Mouse (Mus musculus) forebrain, embryonic 11.5 days (tissue): ENCODE data around the gene P4hb. TPM values are rescaled to one million over a fixed set of nuclear protein-coding genes. Genes with fewer than 3 reads are reported as not detected.

Experiments used
- polyA plus RNA-seq: library from polyadenylated mRNA; unstranded; fragments of >200 nt; fragmentation: Nextera tagmentation; extraction: Ambion mirVana; gene quantifications from 2 replicates; pipeline ENCODE4 v1.2.1, GENCODE M21; 2014

Gene P4hb
- polyA plus RNA-seq, 1 experiment from 2014 or later: 439 TPM

Other genes with a start within 250 kb of the P4hb start
- 2,808 and 3,088 TPM in 2 replicates for gene Actg1, start 224.7 kb downstream of the P4hb start, polyA plus RNA-seq
- 1.0 TPM in 1 of 2 replicates, not detected in the other for gene Fscn2, start 211.7 kb downstream of the P4hb start, polyA plus RNA-seq
- gene Faap100, start 194.5 kb downstream of the P4hb start, polyA plus RNA-seq: 33.8 and 39.8 TPM in 2 replicates
- gene Nploc4, start 135.5 kb downstream of the P4hb start, polyA plus RNA-seq: 52.4 and 56.4 TPM in 2 replicates
- gene Tspan10, start 130.6 kb downstream of the P4hb start, polyA plus RNA-seq: 0.19 TPM in 1 of 2 replicates, not detected in the other
- 0.21 and 0.59 TPM in 2 replicates for gene Pde6g, start 119.8 kb downstream of the P4hb start, polyA plus RNA-seq
- 11.3 and 11.6 TPM in 2 replicates for gene Oxld1, start 115.2 kb downstream of the P4hb start, polyA plus RNA-seq
- 30.3 and 33.8 TPM in 2 replicates for gene Ccdc137, start 115.1 kb downstream of the P4hb start, polyA plus RNA-seq
- 50.1 and 54.2 TPM in 2 replicates for gene Arl16, start 105.6 kb downstream of the P4hb start, polyA plus RNA-seq
- gene Mrpl12, start 88.6 kb downstream of the P4hb start, polyA plus RNA-seq: 152 and 160 TPM in 2 replicates
- gene Slc25a10, start 81.4 kb downstream of the P4hb start, polyA plus RNA-seq: 50.9 and 57.5 TPM in 2 replicates
- gene Gcgr, start 42.6 kb downstream of the P4hb start, polyA plus RNA-seq: 0.35 TPM in 1 of 2 replicates, not detected in the other
- 213 and 247 TPM in 2 replicates for gene Mcrip1, start 23.5 kb downstream of the P4hb start, polyA plus RNA-seq
- gene Ppp1r27, start 22.1 kb downstream of the P4hb start, polyA plus RNA-seq: not detected in 2 replicates
- 621 and 667 TPM in 2 replicates for gene Arhgdia, start 8.4 kb upstream of the P4hb start, polyA plus RNA-seq
- 808 and 816 TPM in 2 replicates for gene Alyref, start 25.1 kb upstream of the P4hb start, polyA plus RNA-seq
- 200 and 217 TPM in 2 replicates for gene Anapc11, start 25.2 kb upstream of the P4hb start, polyA plus RNA-seq
- not detected in 2 replicates for gene Npb, start 35.2 kb upstream of the P4hb start, polyA plus RNA-seq
- gene Pcyt2, start 44.7 kb upstream of the P4hb start, polyA plus RNA-seq: 126 and 134 TPM in 2 replicates
- gene Sirt7, start 52.0 kb upstream of the P4hb start, polyA plus RNA-seq: 37.8 and 41.1 TPM in 2 replicates
- 25.5 and 26.4 TPM in 2 replicates for gene Mafg, start 60.3 kb upstream of the P4hb start, polyA plus RNA-seq
- gene Pycr1, start 70.5 kb upstream of the P4hb start, polyA plus RNA-seq: 33.7 and 36.9 TPM in 2 replicates
- gene Myadml2, start 74.9 kb upstream of the P4hb start, polyA plus RNA-seq: 0.51 TPM in 1 of 2 replicates, not detected in the other
- gene Notum, start 87.9 kb upstream of the P4hb start, polyA plus RNA-seq: 0.61 and 1.3 TPM in 2 replicates
- 129 and 133 TPM in 2 replicates for gene Aspscr1, start 99.7 kb upstream of the P4hb start, polyA plus RNA-seq
- gene Cenpx, start 140.5 kb upstream of the P4hb start, polyA plus RNA-seq: 121 and 130 TPM in 2 replicates
- gene Lrrc45, start 140.7 kb upstream of the P4hb start, polyA plus RNA-seq: 53.3 and 54.4 TPM in 2 replicates
- 7.5 and 10.6 TPM in 2 replicates for gene Rac3, start 148.2 kb upstream of the P4hb start, polyA plus RNA-seq
- 10.8 and 11.8 TPM in 2 replicates for gene Dcxr, start 154.0 kb upstream of the P4hb start, polyA plus RNA-seq
- 1.8 TPM in 1 of 2 replicates, not detected in the other for gene Cbr2, start 158.9 kb upstream of the P4hb start, polyA plus RNA-seq
- 7.6 and 8.3 TPM in 2 replicates for gene Hmga1b, start 189.5 kb upstream of the P4hb start, polyA plus RNA-seq
- gene Rfng, start 211.0 kb upstream of the P4hb start, polyA plus RNA-seq: 45.4 and 48.3 TPM in 2 replicates
- gene Gps1, start 211.0 kb upstream of the P4hb start, polyA plus RNA-seq: 271 and 304 TPM in 2 replicates
- 71.7 and 80.3 TPM in 2 replicates for gene Dus1l, start 223.2 kb upstream of the P4hb start, polyA plus RNA-seq